11 mouse cellular contexts compared by ENCODE assay signal in genomic region chr3:96463891-96464290, GRCm38 (mm10). TPM values are rescaled to one million over a fixed set of nuclear protein-coding genes. Genes with fewer than 3 reads are reported as not detected.
DNase-seq lines count a peak whose midpoint lies in the region; ATAC-seq lines count a peak whose summit lies in the region.
"Had no signal": no experiment of that assay in that cellular context is flagged by ENCODE, and none has a peak within 500 bp of the region (broad histone marks: within the 10 kb centered on the region; RNA-seq: fewer than 3 reads in every experiment).

No protein-coding gene starts in this region.

- no peak for ATAC-seq in forebrain, embryonic 12.5 days (ENCODE audit: low FRiP score)
- ATAC-seq in forebrain, embryonic 16.5 days: no peak
- no peak for ATAC-seq in lung, embryonic 15.5 days (ENCODE audit: borderline replicate concordance, extremely low read depth, low FRiP score, low TSS enrichment)
- ATAC-seq in embryonic facial prominence, embryonic 13.5 days (ENCODE audit: insufficient number of reproducible peaks, insufficient read depth, low FRiP score, low TSS enrichment, low read depth): no peak
- ATAC-seq in midbrain, embryonic 14.5 days (ENCODE audit: low FRiP score, low TSS enrichment): no peak

- H3K4me3 ChIP-seq in forebrain, embryonic 12.5 days (replicated peaks): peak overlapping the region; percentile 22
- H3K4me3 ChIP-seq in forebrain, embryonic 16.5 days (replicated peaks; ENCODE audit: low read length): no peak overlapping the region
- 0 out of 2 replicates have a peak overlapping the region, but pooled peaks have one; percentile 8 for H3K4me3 ChIP-seq in lung, embryonic 15.5 days
- H3K4me3 ChIP-seq in embryonic facial prominence, embryonic 13.5 days: peak overlapping the region; percentile 10; the same call in 1 of the 2 replicates
- no peak overlapping the region for H3K4me3 ChIP-seq in midbrain, embryonic 14.5 days (replicated peaks; ENCODE audit: low read depth, low read length)

- DNase-seq in lung, postnatal 10 days: no peak
- peak; percentile 41 for DNase-seq in midbrain, embryonic 14.5 days
- no peak for DNase-seq in layer of hippocampus, adult 18-20 months (ENCODE audit: low spot score in 2 of 2)
- DNase-seq in left cerebral cortex, postnatal 4 days: no peak
- DNase-seq: heart, postnatal 4 days had no signal

- H3K9me3 ChIP-seq in forebrain, embryonic 12.5 days: no peaks in the 10 kb centered on the region
- no peaks in the 10 kb centered on the region for H3K9me3 ChIP-seq in forebrain, embryonic 16.5 days (ENCODE audit: control insufficient read depth, low read length)
- H3K9me3 ChIP-seq in lung, embryonic 15.5 days: no peaks in the 10 kb centered on the region
- H3K9me3 ChIP-seq in embryonic facial prominence, embryonic 13.5 days: no peaks in the 10 kb centered on the region
- no peaks in the 10 kb centered on the region for H3K9me3 ChIP-seq in midbrain, embryonic 14.5 days (ENCODE audit: control insufficient read depth, low read length)

- H3K36me3 ChIP-seq in forebrain, embryonic 12.5 days (replicated peaks): no peaks in the 10 kb centered on the region
- no peaks in the 10 kb centered on the region for H3K36me3 ChIP-seq in forebrain, embryonic 16.5 days (ENCODE audit: control insufficient read depth, insufficient read depth)
- no peaks in the 10 kb centered on the region for H3K36me3 ChIP-seq in lung, embryonic 15.5 days
- no peaks in the 10 kb centered on the region for H3K36me3 ChIP-seq in embryonic facial prominence, embryonic 13.5 days
- H3K36me3 ChIP-seq in midbrain, embryonic 14.5 days (ENCODE audit: control insufficient read depth, insufficient read depth, low read length): no peaks in the 10 kb centered on the region

- H3K27ac ChIP-seq in forebrain, embryonic 12.5 days: no peak overlapping the region
- no peak overlapping the region for H3K27ac ChIP-seq in forebrain, embryonic 16.5 days (ENCODE audit: low read length)
- H3K27ac ChIP-seq in lung, embryonic 15.5 days: no peak overlapping the region
- H3K27ac ChIP-seq in embryonic facial prominence, embryonic 13.5 days: no peak overlapping the region
- H3K27ac ChIP-seq in midbrain, embryonic 14.5 days (replicated peaks; ENCODE audit: low read depth, low read length): no peak overlapping the region

- peaks cover 10% of the 10 kb centered on the region for H3K4me1 ChIP-seq in forebrain, embryonic 12.5 days
- no peaks in the 10 kb centered on the region for H3K4me1 ChIP-seq in forebrain, embryonic 16.5 days (replicated peaks; ENCODE audit: control insufficient read depth, insufficient read depth, low read length)
- H3K4me1 ChIP-seq in lung, embryonic 15.5 days: no peaks in the 10 kb centered on the region
- H3K4me1 ChIP-seq in embryonic facial prominence, embryonic 13.5 days: no peaks in the 10 kb centered on the region
- H3K4me1 ChIP-seq in midbrain, embryonic 14.5 days (ENCODE audit: control insufficient read depth, insufficient read depth, low read length): no peaks in the 10 kb centered on the region

- 3% methylated on average over 25 of the region's 25 CpGs for WGBS in forebrain, embryonic 12.5 days
- WGBS in forebrain, embryonic 16.5 days: 7% methylated on average over 25 of the region's 25 CpGs
- WGBS in lung, embryonic 15.5 days: 13% methylated on average over 25 of the region's 25 CpGs
- WGBS in embryonic facial prominence, embryonic 13.5 days: 8% methylated on average over 25 of the region's 25 CpGs
- 4% methylated on average over 25 of the region's 25 CpGs for WGBS in midbrain, embryonic 14.5 days

- intact Hi-C loops in left cerebral cortex, postnatal 4 days (cut with DNase I): no loop called here

- peak overlapping the region; percentile 25; the same call in 1 of the 2 replicates for H3K9ac ChIP-seq in forebrain, embryonic 12.5 days
- no peak overlapping the region for H3K9ac ChIP-seq in forebrain, embryonic 16.5 days (replicated peaks; ENCODE audit: low read depth, low read length)
- H3K9ac ChIP-seq in lung, embryonic 15.5 days: no peak overlapping the region
- no peak overlapping the region for H3K9ac ChIP-seq in embryonic facial prominence, embryonic 13.5 days
- H3K9ac ChIP-seq in midbrain, embryonic 14.5 days (replicated peaks; ENCODE audit: low read length): no peak overlapping the region

- H3K4me2 ChIP-seq in forebrain, embryonic 12.5 days: peak overlapping the region; percentile 36
- no peak overlapping the region for H3K4me2 ChIP-seq in forebrain, embryonic 16.5 days (ENCODE audit: low read length)
- H3K4me2 ChIP-seq in lung, embryonic 15.5 days: peak overlapping the region; percentile 36; the same call in 1 of the 2 replicates
- H3K4me2 ChIP-seq in embryonic facial prominence, embryonic 13.5 days: peak overlapping the region; percentile 27
- H3K4me2 ChIP-seq in midbrain, embryonic 14.5 days (ENCODE audit: low read length): no peak overlapping the region

- H3K27me3 ChIP-seq in forebrain, embryonic 12.5 days: peaks cover 24% of the 10 kb centered on the region
- peaks cover 12% of the 10 kb centered on the region for H3K27me3 ChIP-seq in forebrain, embryonic 16.5 days (replicated peaks; ENCODE audit: control insufficient read depth, insufficient read depth, low read length)
- H3K27me3 ChIP-seq in lung, embryonic 15.5 days: peaks cover 17% of the 10 kb centered on the region
- peaks cover 25% of the 10 kb centered on the region for H3K27me3 ChIP-seq in embryonic facial prominence, embryonic 13.5 days
- peaks cover 16% of the 10 kb centered on the region; the same call in 1 of the 2 replicates for H3K27me3 ChIP-seq in midbrain, embryonic 14.5 days (ENCODE audit: control insufficient read depth, insufficient read depth, low read length)

RNA-seq across cellular contexts. Expression of gene BC107364, which starts 11.8 kb away (rescaled TPM):
- not detected in 2 replicates for polyA plus RNA-seq in forebrain, embryonic 12.5 days (2016; fragmentation: Nextera tagmentation; extraction: Ambion mirVana)
- not detected in 2 replicates for polyA plus RNA-seq in forebrain, embryonic 16.5 days (2015; fragmentation: Nextera tagmentation; extraction: Ambion mirVana)
- 0.14 TPM in 1 of 2 replicates, not detected in the other for polyA plus RNA-seq in lung, embryonic 15.5 days (2015; fragmentation: Nextera tagmentation; extraction: Ambion mirVana)
- 0.20 TPM in 1 of 2 replicates, not detected in the other for polyA plus RNA-seq in embryonic facial prominence, embryonic 13.5 days (2015; fragmentation: Nextera tagmentation; extraction: Ambion mirVana)
- polyA plus RNA-seq in midbrain, embryonic 14.5 days (2014; fragmentation: Nextera tagmentation; extraction: Ambion mirVana): not detected in 2 replicates
- total RNA-seq in layer of hippocampus, adult 18-20 months (2021): not detected
- total RNA-seq in left cerebral cortex, postnatal 4 days (2021): not detected
- polyA plus RNA-seq: cortical plate, adult 2 months; small intestine, adult 2 months had no signal

Comparison
In these comparisons a context has a peak if more than half of its experiments do, and no peak if none do; other contexts are left out.
1. H3K4me2 ChIP-seq: peak in forebrain, embryonic 12.5 days (single experiment), lung, embryonic 15.5 days (single experiment) and embryonic facial prominence, embryonic 13.5 days (single experiment); none in forebrain, embryonic 16.5 days (single experiment) and midbrain, embryonic 14.5 days (single experiment).
2. H3K4me3 ChIP-seq: peak in forebrain, embryonic 12.5 days (single experiment), lung, embryonic 15.5 days (single experiment) and embryonic facial prominence, embryonic 13.5 days (single experiment); none in forebrain, embryonic 16.5 days (single experiment) and midbrain, embryonic 14.5 days (single experiment).